Mouse (Mus musculus) stomach, embryonic 16.5 days (tissue): ENCODE results near the gene Tmprss12. TPM values are rescaled to one million over a fixed set of nuclear protein-coding genes. Genes with fewer than 3 reads are reported as not detected.
"Not testable (repeated sequence)": the region's sequence is repeated elsewhere in the genome, so short reads cannot be mapped to it uniquely, and the experiment has no call there.

Experiments
- ATAC-seq: fragments of 200-750 bp; cut with Nextera tagmentation; 2 replicates; pipeline ENCODE4 v1.8.0; 2017; ENCODE audit warnings: moderate number of reproducible peaks, moderate TSS enrichment; ENCODE audit not compliant: insufficient read depth, low FRiP score
- H3K27ac ChIP-seq: fragments of 300-500 bp; sonication (generic); 2 replicates; pipeline ENCODE4 v1.5.1; 2014; ENCODE audit warnings: low read length
- H3K27me3 ChIP-seq: fragments of 300-500 bp; sonication (generic); 2 replicates; pipeline ENCODE4 v1.6.1; 2014; ENCODE audit warnings: low read length, control low read depth, mixed read lengths; ENCODE audit not compliant: control insufficient read depth, insufficient read depth
- H3K36me3 ChIP-seq: fragments of 300-500 bp; sonication (generic); 2 replicates; pipeline ENCODE4 v1.6.1; 2014; ENCODE audit warnings: low read length; ENCODE audit not compliant: control insufficient read depth, insufficient read depth
- H3K4me1 ChIP-seq: fragments of 300-500 bp; sonication (generic); 2 replicates; pipeline ENCODE4 v1.6.1; 2014; ENCODE audit warnings: low read length, control low read depth, mixed read lengths; ENCODE audit not compliant: control insufficient read depth, insufficient read depth
- H3K4me2 ChIP-seq: fragments of 300-500 bp; sonication (generic); 2 replicates; pipeline ENCODE4 v1.6.1; 2014; ENCODE audit warnings: low read depth, low read length, mixed read lengths
- H3K4me3 ChIP-seq: fragments of 300-500 bp; sonication (generic); replicated peaks from 2 replicates; pipeline ENCODE4 v1.5.1; 2014; ENCODE audit warnings: mild to moderate bottlenecking, low read length
- H3K9ac ChIP-seq: fragments of 300-500 bp; sonication (generic); 2 replicates; pipeline ENCODE4 v1.6.1; 2014; ENCODE audit warnings: low read length
- H3K9me3 ChIP-seq: fragments of 300-500 bp; sonication (generic); replicated peaks from 2 replicates; pipeline ENCODE4 v1.6.1; 2016; ENCODE audit warnings: low read length, control low read depth; ENCODE audit not compliant: control insufficient read depth
- WGBS: fragments of 180-500 bp; shearing (Covaris S2); extraction: QIAGEN DNeasy Blood & Tissue Kit; methylation state at CpG from one replicate; pipeline ENCODE4 v1.1.7; 2014; 5-methylcytosine and 5-hydroxymethylcytosine counted together
- polyA plus RNA-seq: library from polyadenylated mRNA; unstranded; fragments of >200 nt; fragmentation: Nextera tagmentation; extraction: Ambion mirVana; gene quantifications from 2 replicates; pipeline ENCODE4 v1.2.1, GENCODE M21; 2015

Tmprss12 gene
- polyA plus RNA-seq, 1 experiment from 2014 or later: 0.30 TPM

GRCm38 (mm10) chr15:100251153-100251780, 29.4 kb upstream of the Tmprss12 start:
- WGBS: 82% methylated on average over 6 of the region's 6 CpGs
- Histone ChIP-seq H3K27me3 (no peaks in the 10 kb centered on the region), H3K27ac (no peak overlapping the region), H3K4me1 (no peaks in the 10 kb centered on the region), H3K4me3 (no peak overlapping the region), H3K9ac (no peak overlapping the region), H3K36me3 (peaks cover 39% of the 10 kb centered on the region), H3K9me3 (no peaks in the 10 kb centered on the region), H3K4me2 (no peak overlapping the region)
- ATAC-seq: no peak

GRCm38 (mm10) chr15:100256386-100256785, 24.3 kb upstream of the Tmprss12 start:
- no peak overlapping the region for H3K4me2 ChIP-seq
- 78% methylated on average over 6 of the region's 6 CpGs for WGBS
- no peak overlapping the region for H3K27ac ChIP-seq
- H3K4me1 ChIP-seq: no peaks in the 10 kb centered on the region
- peaks cover 35% of the 10 kb centered on the region for H3K36me3 ChIP-seq
- no peaks in the 10 kb centered on the region for H3K9me3 ChIP-seq
- H3K4me3 ChIP-seq: no peak overlapping the region
- H3K27me3 ChIP-seq: no peaks in the 10 kb centered on the region
- H3K9ac ChIP-seq: no peak overlapping the region
- no peak for ATAC-seq

- no peaks in the 10 kb centered on the region for H3K27me3 ChIP-seq
- peaks cover 35% of the 10 kb centered on the region for H3K36me3 ChIP-seq
- H3K9me3 ChIP-seq: no peaks in the 10 kb centered on the region
- no peak overlapping the region for H3K27ac ChIP-seq
- no peak for ATAC-seq
- H3K4me3 ChIP-seq: no peak overlapping the region
- no peak overlapping the region for H3K4me2 ChIP-seq
- H3K4me1 ChIP-seq: no peaks in the 10 kb centered on the region
- H3K9ac ChIP-seq: no peak overlapping the region
- 85% methylated on average over 5 of the region's 5 CpGs for WGBS
Observed at GRCm38 (mm10) chr15:100257305-100257704, 23.3 kb upstream of the Tmprss12 start.

- Histone ChIP-seq H3K9me3 (no peaks in the 10 kb centered on the region), H3K36me3 (peaks cover 22% of the 10 kb centered on the region), H3K4me1 (no peaks in the 10 kb centered on the region), H3K27ac (no peak overlapping the region), H3K9ac (no peak overlapping the region), H3K4me3 (no peak overlapping the region), H3K4me2 (no peak overlapping the region), H3K27me3 (no peaks in the 10 kb centered on the region)
- 93% methylated on average over 7 of the region's 7 CpGs for WGBS
- ATAC-seq: no peak
Observed at GRCm38 (mm10) chr15:100258646-100259425, 21.8 kb upstream of the Tmprss12 start.

- H3K9ac ChIP-seq, H3K4me1 ChIP-seq, ATAC-seq, H3K4me2 ChIP-seq, H3K4me3 ChIP-seq, H3K9me3 ChIP-seq, H3K27ac ChIP-seq, H3K27me3 ChIP-seq: not testable (repeated sequence)
- peaks cover 12% of the 10 kb centered on the region for H3K36me3 ChIP-seq
- 91% methylated on average over 7 of the region's 7 CpGs for WGBS
Observed at GRCm38 (mm10) chr15:100260351-100260750, 20.3 kb upstream of the Tmprss12 start.

GRCm38 (mm10) chr15:100263246-100263905, 17.3 kb upstream of the Tmprss12 start:
- no peak overlapping the region for H3K4me2 ChIP-seq
- H3K9ac ChIP-seq: no peak overlapping the region
- peaks cover 3% of the 10 kb centered on the region; the same call in 1 of the 2 replicates for H3K36me3 ChIP-seq
- no peak overlapping the region for H3K4me3 ChIP-seq
- H3K4me1 ChIP-seq: no peaks in the 10 kb centered on the region
- H3K27me3 ChIP-seq: no peaks in the 10 kb centered on the region
- WGBS: 27% methylated on average over 4 of the region's 4 CpGs
- no peak for ATAC-seq
- no peak overlapping the region for H3K27ac ChIP-seq
- H3K9me3 ChIP-seq: no peaks in the 10 kb centered on the region

- no peak for ATAC-seq
- no peak overlapping the region for H3K4me3 ChIP-seq
- no peaks in the 10 kb centered on the region for H3K27me3 ChIP-seq
- H3K9me3 ChIP-seq: no peaks in the 10 kb centered on the region
- H3K27ac ChIP-seq: no peak overlapping the region
- H3K9ac ChIP-seq: no peak overlapping the region
- WGBS: 72% methylated on average over 4 of the region's 5 CpGs
- no peaks in the 10 kb centered on the region for H3K36me3 ChIP-seq
- H3K4me2 ChIP-seq: no peak overlapping the region
- H3K4me1 ChIP-seq: no peaks in the 10 kb centered on the region
Observed at GRCm38 (mm10) chr15:100265586-100266325, 14.9 kb upstream of the Tmprss12 start.

GRCm38 (mm10) chr15:100268916-100269315, 11.7 kb upstream of the Tmprss12 start:
- ATAC-seq: no peak
- H3K4me2 ChIP-seq: no peak overlapping the region
- no peak overlapping the region for H3K9ac ChIP-seq
- H3K27ac ChIP-seq: no peak overlapping the region
- no peaks in the 10 kb centered on the region for H3K4me1 ChIP-seq
- no peaks in the 10 kb centered on the region for H3K9me3 ChIP-seq
- H3K27me3 ChIP-seq: no peaks in the 10 kb centered on the region
- 63% methylated on average over 2 of the region's 2 CpGs for WGBS
- no peaks in the 10 kb centered on the region for H3K36me3 ChIP-seq
- no peak overlapping the region for H3K4me3 ChIP-seq
